Mouse (Mus musculus) C2C12 (cell line): ENCODE results near the gene Gm35315. TPM values are rescaled to one million over a fixed set of nuclear protein-coding genes. Genes with fewer than 3 reads are reported as not detected.
"Not testable (repeated sequence)": the region's sequence is repeated elsewhere in the genome, so short reads cannot be mapped to it uniquely, and the experiment has no call there.

Source experiments
- H3K27me3 ChIP-seq: one replicate; pipeline ENCODE4 v1.6.1; 2011; ENCODE audit not compliant: control insufficient read depth, insufficient read depth, insufficient read length
- H3K36me3 ChIP-seq: one replicate; pipeline ENCODE4 v1.6.1; 2011; ENCODE audit not compliant: control insufficient read depth, insufficient read depth
- H3K4me3 ChIP-seq: one replicate; pipeline ENCODE4 v1.5.1; 2011; ENCODE audit warnings: mild to moderate bottlenecking, control low read depth; ENCODE audit not compliant: poor library complexity, insufficient read depth, severe bottlenecking
- H3K79me2 ChIP-seq: one replicate; pipeline ENCODE4 v1.6.1; 2011; ENCODE audit not compliant: control insufficient read depth, insufficient read depth
- H3K79me3 ChIP-seq: one replicate; pipeline ENCODE4 v1.6.1; 2011; ENCODE audit warnings: low read depth, control low read depth
- H3ac ChIP-seq: one replicate; pipeline ENCODE3; 2011; ENCODE audit warnings: low read depth; ENCODE audit not compliant: control insufficient read depth, insufficient read length
- CEBPB ChIP-seq: IDR thresholded peaks from one replicate; pipeline ENCODE4 v1.6.1; 2011; ENCODE audit warnings: low read depth, mild to moderate bottlenecking, control low read depth, moderate library complexity
- CTCF ChIP-seq: IDR thresholded peaks from one replicate; pipeline ENCODE4 v1.5.1; 2011; ENCODE audit not compliant: control insufficient read depth, insufficient read depth, insufficient read length
- FOSL1 ChIP-seq: IDR thresholded peaks from one replicate; pipeline ENCODE4 v1.8.0; 2011; ENCODE audit warnings: mild to moderate bottlenecking, low read length; ENCODE audit not compliant: poor library complexity, insufficient read depth, severe bottlenecking
- MAX ChIP-seq: IDR thresholded peaks from one replicate; pipeline ENCODE4 v1.6.1; 2011; ENCODE audit warnings: mild to moderate bottlenecking, control low read depth
- MYOD1 ChIP-seq: IDR thresholded peaks from one replicate; pipeline ENCODE4 v1.6.1; 2011; ENCODE audit warnings: low read depth; ENCODE audit not compliant: control insufficient read depth, insufficient read length
- MYOG ChIP-seq: IDR thresholded peaks from one replicate; pipeline ENCODE4 v1.6.1; 2011; ENCODE audit not compliant: control insufficient read depth, insufficient read length; ENCODE audit errors: extremely low read depth
- USF1 ChIP-seq: IDR thresholded peaks from one replicate; pipeline ENCODE4 v1.6.1; 2011; ENCODE audit warnings: low read depth, mild to moderate bottlenecking, control low read depth, moderate library complexity
- polyA plus RNA-seq: library from polyadenylated mRNA; unstranded; fragments of >200 nt; fragmentation: generic; extraction: Trizol; gene quantifications from one replicate; pipeline ENCODE4 v1.2.1, GENCODE M21; 2012; ENCODE audit warnings: missing spikeins

Gm35315 gene
- polyA plus RNA-seq, 1 experiment: 0.14 TPM

- H3K4me3 ChIP-seq: peak overlapping the region; percentile 66
- peak overlapping the region; percentile 71 for H3ac ChIP-seq
- TF ChIP-seq CTCF: no peak
- TF ChIP-seq MYOG: no peak
- no peak for TF ChIP-seq FOSL1
- no peak for TF ChIP-seq MAX
- TF ChIP-seq MYOD1: no peak
- TF ChIP-seq USF1: no peak
- no peak for TF ChIP-seq CEBPB
- H3K27me3 ChIP-seq: no peaks in the 10 kb centered on the region
- H3K36me3 ChIP-seq: no peaks in the 10 kb centered on the region
- H3K79me3 ChIP-seq: peaks cover 11% of the 10 kb centered on the region
- peaks cover 28% of the 10 kb centered on the region for H3K79me2 ChIP-seq
Observed at GRCm38 (mm10) chr5:110136087-110136464, 41.9 kb upstream of the Gm35315 start.

DNA sequence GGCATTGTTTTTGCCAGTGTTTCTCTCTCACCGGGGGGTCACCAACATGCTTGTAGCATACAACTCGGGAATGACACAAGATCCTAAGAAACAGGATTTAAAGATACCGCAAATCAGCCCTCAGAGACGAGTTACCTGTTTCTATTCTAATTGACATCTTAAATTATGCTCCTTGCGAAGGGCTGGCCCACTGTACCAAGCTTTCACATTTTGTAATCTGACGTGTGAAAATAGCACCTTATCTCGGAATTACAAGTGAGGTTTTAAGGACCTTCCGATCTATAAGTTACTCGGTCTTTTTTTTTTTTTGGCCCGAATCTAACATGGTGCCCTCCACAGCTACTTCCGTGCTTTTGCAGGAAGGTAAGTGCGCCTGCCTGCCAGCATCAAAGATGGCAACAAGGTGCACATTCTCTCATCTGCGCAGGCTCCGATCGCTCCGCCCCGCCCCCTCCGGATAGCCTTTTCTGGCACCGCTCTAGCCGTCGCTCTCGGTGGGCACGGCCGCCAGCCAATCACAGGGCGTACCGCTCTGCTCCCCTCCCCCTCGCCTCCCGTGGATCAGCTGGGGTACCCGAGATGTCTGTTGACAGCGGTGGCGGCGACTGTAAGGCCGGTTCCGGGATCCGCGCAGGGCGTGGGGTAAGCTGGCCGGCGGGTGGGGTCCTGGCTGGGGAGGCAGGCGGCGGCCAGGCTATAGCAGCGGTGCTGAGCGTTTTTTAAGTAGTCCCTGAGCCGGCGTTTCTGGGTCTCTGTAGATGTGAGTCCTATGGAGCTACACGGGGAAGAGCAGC is 41.3 kb upstream of the Gm35315 start, which contains the start of gene Chfr:
TSS of gene Chfr (plus strand) at position 550 of the 794 bp plus-strand sequence.
- Histone ChIP-seq H3K79me3 (peaks cover 11% of the 10 kb centered on the region), H3K79me2 (peaks cover 28% of the 10 kb centered on the region), H3K27me3 (no peaks in the 10 kb centered on the region), H3K36me3 (no peaks in the 10 kb centered on the region), H3ac (peak within 1 kb of the TSS; percentile 71), H3K4me3 (peak within 1 kb of the TSS; percentile 66)
- TF ChIP-seq MAX (no peak), USF1 (no peak), CTCF (no peak), MYOD1 (no peak), MYOG (no peak), FOSL1 (no peak), CEBPB (no peak)

GRCm38 (mm10) chr5:110122380-110122779 is 28.2 kb upstream of the Gm35315 start:
- H3K36me3 ChIP-seq, H3K4me3 ChIP-seq, H3K27me3 ChIP-seq, H3ac ChIP-seq, H3K79me3 ChIP-seq, H3K79me2 ChIP-seq: not testable (repeated sequence)

GRCm38 (mm10) chr5:110109991-110110441 is 15.8 kb upstream of the Gm35315 start, which contains the start of gene Zfp605:
Gene Zfp605, plus strand, starts transcription at chr5:110110092.
- Histone ChIP-seq H3K79me2 (peaks cover 24% of the 10 kb centered on the region), H3K27me3 (no peaks in the 10 kb centered on the region), H3K36me3 (peaks cover 16% of the 10 kb centered on the region), H3K4me3 (peak within 1 kb of the TSS; percentile 34), H3ac (peak within 1 kb of the TSS; percentile 43), H3K79me3 (peaks cover 19% of the 10 kb centered on the region)
- TF ChIP-seq MYOD1 (peak; percentile 52), USF1 (no peak), MYOG (no peak), FOSL1 (no peak), CEBPB (no peak), MAX (no peak)

DNA sequence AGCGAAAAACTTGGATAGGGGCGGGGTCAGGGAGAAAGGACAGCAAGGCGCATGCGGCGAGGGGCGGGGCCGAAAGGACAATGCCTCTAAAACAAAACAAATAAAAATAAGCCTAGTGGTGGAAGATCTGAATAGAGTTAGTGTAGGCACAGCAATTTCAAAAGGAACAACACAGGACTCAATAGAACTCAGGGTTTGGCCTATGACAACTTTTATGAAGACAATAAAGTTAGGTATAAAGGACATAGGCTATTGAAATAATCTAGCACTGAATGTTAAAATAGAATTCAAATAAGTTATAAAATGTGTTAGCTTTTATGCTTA is 14.0 kb upstream of the Gm35315 start:
- H3K36me3 ChIP-seq: peaks cover 31% of the 10 kb centered on the region
- peaks cover 32% of the 10 kb centered on the region for H3K79me2 ChIP-seq
- H3ac ChIP-seq: no peak overlapping the region
- no peak for TF ChIP-seq USF1
- H3K27me3 ChIP-seq: no peaks in the 10 kb centered on the region
- peaks cover 19% of the 10 kb centered on the region for H3K79me3 ChIP-seq
- H3K4me3 ChIP-seq: peak overlapping the region; percentile 76

DNA sequence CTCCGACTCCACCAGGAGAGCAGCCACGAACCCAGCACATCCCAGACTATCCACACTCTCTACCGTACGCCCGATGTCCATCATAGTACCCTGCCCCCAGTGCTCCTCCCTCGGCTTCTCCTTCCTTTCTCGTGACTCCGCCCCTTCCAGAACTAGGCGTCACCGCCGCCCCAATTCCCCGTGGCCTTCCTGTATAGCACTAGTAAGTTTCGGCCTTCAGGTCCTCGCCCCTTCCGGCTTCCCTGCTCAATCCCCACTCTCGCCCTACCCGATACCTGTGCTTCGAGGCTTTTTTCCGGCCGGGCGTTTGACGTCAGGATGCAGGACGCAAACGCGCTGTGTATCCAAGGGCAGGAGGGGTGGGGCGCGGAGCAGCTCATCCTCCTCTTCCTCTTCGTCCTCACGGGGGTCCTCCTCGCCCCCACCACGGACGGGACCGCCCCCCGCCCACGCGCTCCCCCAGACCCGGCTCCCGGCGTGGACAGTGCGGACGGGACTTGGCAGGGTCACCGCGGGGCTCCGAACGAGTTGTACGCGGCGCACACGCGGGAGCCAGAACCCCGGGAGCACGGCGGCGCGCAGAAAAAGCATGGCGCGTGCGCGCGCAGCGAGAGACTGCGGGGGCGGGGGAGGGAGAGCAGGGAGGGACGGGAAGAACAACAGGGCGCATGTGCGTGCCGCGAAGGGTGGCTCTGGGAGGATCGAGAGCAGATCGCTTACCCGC is 13.5 kb upstream of the Gm35315 start, which contains the start of gene Gtpbp6:
TSS of gene Gtpbp6 (minus strand) at position 617 of the 724 bp plus-strand sequence.
- H3ac ChIP-seq: peak within 1 kb of the TSS; percentile 65
- H3K36me3 ChIP-seq: peaks cover 36% of the 10 kb centered on the region
- H3K79me2 ChIP-seq: peaks cover 32% of the 10 kb centered on the region
- H3K4me3 ChIP-seq: peak within 1 kb of the TSS; percentile 76
- TF ChIP-seq CEBPB (no peak), MAX (peak; percentile 39), USF1 (no peak), MYOD1 (no peak), FOSL1 (no peak)
- peaks cover 19% of the 10 kb centered on the region for H3K79me3 ChIP-seq
- no peaks in the 10 kb centered on the region for H3K27me3 ChIP-seq
